9 mouse cellular contexts compared by ENCODE assay signal in genomic region chr17:34897373-34898159, GRCm38 (mm10). TPM values are rescaled to one million over a fixed set of nuclear protein-coding genes. Genes with fewer than 3 reads are reported as not detected.
DNase-seq lines count a peak whose midpoint lies in the region; ATAC-seq and TF ChIP-seq lines count a peak whose summit lies in the region.
"Had no signal": no experiment of that assay in that cellular context is flagged by ENCODE, and none has a peak within 500 bp of the region (broad histone marks: within the 10 kb centered on the region; RNA-seq: fewer than 3 reads in every experiment).

No protein-coding gene starts in this region.

- H3K9ac ChIP-seq in lung, postnatal 0 days (replicated peaks; ENCODE audit: low read depth) = peak overlapping the region; percentile 85

- peaks cover 24% of the 10 kb centered on the region for H3K36me3 ChIP-seq in heart, embryonic 10.5 days
- no peaks in the 10 kb centered on the region for H3K36me3 ChIP-seq in lung, postnatal 0 days (ENCODE audit: insufficient read depth, low read length)

- no peaks in the 10 kb centered on the region for H3K27me3 ChIP-seq in heart, embryonic 10.5 days (ENCODE audit: insufficient read depth, poor library complexity, severe bottlenecking)
- no peaks in the 10 kb centered on the region for H3K27me3 ChIP-seq in lung, postnatal 0 days (replicated peaks; ENCODE audit: insufficient read depth, low read length)

- no peak for TF ChIP-seq CTCF in lung, postnatal 0 days (IDR thresholded peaks at IDR 0.05)

- H3K4me3 ChIP-seq in heart, embryonic 10.5 days = peak overlapping the region; percentile 99
- H3K4me3 ChIP-seq in lung, postnatal 0 days (ENCODE audit: low read depth, low read length) = peak overlapping the region; percentile 91

- peak overlapping the region; percentile 99 for H3K27ac ChIP-seq in heart, embryonic 10.5 days
- peak overlapping the region; percentile 92 for H3K27ac ChIP-seq in lung, postnatal 0 days (ENCODE audit: low read length)

- intact Hi-C loops in heart, postnatal 25 days (cut with DNase I) = no loop called here

- ATAC-seq in lung, postnatal 0 days = peak; percentile 12

- no peak for TF ChIP-seq EP300 in lung, postnatal 0 days (IDR thresholded peaks at IDR 0.05)

- peak; percentile 35 to 45 for DNase-seq in heart, adult 18-20 months
- DNase-seq in heart, postnatal 25 days (ENCODE audit: low spot score) = no peak
- peak; percentile 48 to 53 for DNase-seq in cerebellum, postnatal 14 days
- DNase-seq in heart, embryonic 10.5 days (ENCODE audit: low spot score) = no peak
- DNase-seq in kidney, postnatal 10 days = peak; percentile 60
- peak; percentile 88 for DNase-seq in lung, postnatal 0 days (ENCODE audit: low spot score)
- peak; percentile 49 for DNase-seq in right cerebral cortex, postnatal 25 days
- no peak for DNase-seq in spleen, adult 12 weeks (ENCODE audit: low spot score)

- 14% methylated on average over 10 of the region's 10 CpGs for WGBS in heart, embryonic 10.5 days
- WGBS in lung, postnatal 0 days = 9% methylated on average over 10 of the region's 10 CpGs

- H3K4me2 ChIP-seq in lung, postnatal 0 days (replicated peaks; ENCODE audit: low read depth, low read length) = peak overlapping the region; percentile 86

- H3K4me1 ChIP-seq in heart, embryonic 10.5 days = peaks cover 46% of the 10 kb centered on the region
- H3K4me1 ChIP-seq in lung, postnatal 0 days (ENCODE audit: insufficient read depth, low read depth, low read length) = peaks cover 3% of the 10 kb centered on the region; the same call in 1 of the 2 replicates

- H3K9me3 ChIP-seq in heart, embryonic 10.5 days = no peaks in the 10 kb centered on the region
- no peaks in the 10 kb centered on the region for H3K9me3 ChIP-seq in lung, postnatal 0 days (ENCODE audit: low read length)

RNA-seq across cellular contexts. Expression of gene C2, which starts 0.5 kb away (rescaled TPM):
- 1 to 10 TPM; 2.8 to 4.1 TPM for total RNA-seq in heart, adult 18-20 months (2021)
- total RNA-seq in heart, postnatal 25 days (2021) = 1 to 10 TPM; 2.8 to 4.1 TPM
- polyA plus RNA-seq in heart, embryonic 10.5 days (2016; fragmentation: Nextera tagmentation; extraction: Ambion mirVana) = 0.67 and 1.6 TPM in 2 replicates
- polyA plus RNA-seq in lung, postnatal 0 days (2015; fragmentation: Nextera tagmentation; extraction: Ambion mirVana) = 11.7 and 13.6 TPM in 2 replicates

RNA-seq across cellular contexts. Expression of gene Ehmt2, which starts 0.7 kb away (rescaled TPM):
- total RNA-seq in heart, adult 18-20 months (2021) = 10 to 100 TPM; 38.1 to 42.7 TPM
- 10 to 100 TPM; 37.6 to 39.1 TPM for total RNA-seq in heart, postnatal 25 days (2021)
- 46.3 and 66.0 TPM in 2 replicates for polyA plus RNA-seq in heart, embryonic 10.5 days (2016; fragmentation: Nextera tagmentation; extraction: Ambion mirVana)
- 28.7 and 35.6 TPM in 2 replicates for polyA plus RNA-seq in lung, postnatal 0 days (2015; fragmentation: Nextera tagmentation; extraction: Ambion mirVana)

RNA-seq across cellular contexts. Expression of gene Gm20547, which starts 15.7 kb away (rescaled TPM):
- total RNA-seq in heart, adult 18-20 months (2021) = not detected
- total RNA-seq in heart, postnatal 25 days (2021) = under 1 TPM in 1 of 2 experiments, not detected in 1; 0.08 TPM
- not detected in 2 replicates for polyA plus RNA-seq in heart, embryonic 10.5 days (2016; fragmentation: Nextera tagmentation; extraction: Ambion mirVana)
- not detected in 2 replicates for polyA plus RNA-seq in lung, postnatal 0 days (2015; fragmentation: Nextera tagmentation; extraction: Ambion mirVana)
- total RNA-seq: layer of hippocampus, postnatal 25 days had no signal

RNA-seq across cellular contexts. Expression of gene Slc44a4, which starts 16.7 kb away (rescaled TPM):
- total RNA-seq in heart, adult 18-20 months (2021) = under 1 TPM in 1 of 2 experiments, not detected in 1; 0.62 TPM
- total RNA-seq in heart, postnatal 25 days (2021) = not detected
- polyA plus RNA-seq in heart, embryonic 10.5 days (2016; fragmentation: Nextera tagmentation; extraction: Ambion mirVana) = 0.10 and 0.41 TPM in 2 replicates
- polyA plus RNA-seq in lung, postnatal 0 days (2015; fragmentation: Nextera tagmentation; extraction: Ambion mirVana) = 7.0 and 7.3 TPM in 2 replicates

RNA-seq across cellular contexts. Expression of gene Zbtb12, which starts 18.3 kb away (rescaled TPM):
- total RNA-seq in heart, adult 18-20 months (2021) = 1 to 10 TPM; 7.4 to 7.7 TPM
- total RNA-seq in heart, postnatal 25 days (2021) = 1 to 10 TPM; 6.4 to 7.4 TPM
- 2.2 and 4.1 TPM in 2 replicates for polyA plus RNA-seq in heart, embryonic 10.5 days (2016; fragmentation: Nextera tagmentation; extraction: Ambion mirVana)
- polyA plus RNA-seq in lung, postnatal 0 days (2015; fragmentation: Nextera tagmentation; extraction: Ambion mirVana) = 0.89 and 0.99 TPM in 2 replicates

Comparison
In these comparisons a context has a peak if more than half of its experiments do, and no peak if none do; other contexts are left out.
1. DNase-seq: peak in heart, adult 18-20 months (2 of 2), cerebellum, postnatal 14 days (2 of 2), kidney, postnatal 10 days (single experiment), lung, postnatal 0 days (single experiment) and right cerebral cortex, postnatal 25 days (single experiment); none in heart, postnatal 25 days (single experiment), heart, embryonic 10.5 days (single experiment) and spleen, adult 12 weeks (single experiment).